Mouse (Mus musculus) mesoderm, embryonic 11.5 days (tissue): ENCODE results near the gene Ccdc61.

Source experiments
- DNase-seq: peaks from one replicate; pipeline ENCODE4 v3.0.0-alpha.2; 2012; ENCODE audit warnings: low read depth, low spot score

Ccdc61 gene

DNA sequence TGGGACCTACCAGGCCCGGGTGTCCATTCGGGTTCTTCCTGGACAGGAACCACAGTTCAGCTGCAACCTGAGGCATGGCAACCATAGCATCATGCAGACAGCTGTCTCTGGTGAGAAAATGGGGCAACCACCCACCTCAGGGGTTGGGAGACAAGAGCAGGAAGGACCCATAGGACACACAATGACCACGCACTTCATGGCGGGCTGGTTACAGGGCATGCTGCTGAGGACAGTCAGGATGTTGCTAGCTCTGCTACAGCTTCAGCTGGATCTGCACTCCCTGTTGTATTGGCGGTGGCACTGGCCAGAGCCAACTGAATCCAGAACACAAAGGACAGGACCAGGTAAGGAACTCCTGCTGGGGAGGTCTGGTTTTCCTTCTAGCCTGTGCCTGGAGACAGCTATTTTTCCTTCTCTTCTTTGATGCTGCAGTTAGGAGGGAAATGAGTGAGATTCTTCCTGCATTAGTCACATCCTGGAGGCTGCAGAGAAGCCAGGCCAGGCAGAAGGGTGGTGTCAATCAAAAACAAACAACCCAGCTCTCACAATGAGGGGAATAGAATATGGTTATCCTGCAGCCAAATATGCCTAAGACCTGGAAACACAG lies 51.8 kb downstream of the Ccdc61 start:
- DNase-seq, result peak; percentile 31

DNA sequence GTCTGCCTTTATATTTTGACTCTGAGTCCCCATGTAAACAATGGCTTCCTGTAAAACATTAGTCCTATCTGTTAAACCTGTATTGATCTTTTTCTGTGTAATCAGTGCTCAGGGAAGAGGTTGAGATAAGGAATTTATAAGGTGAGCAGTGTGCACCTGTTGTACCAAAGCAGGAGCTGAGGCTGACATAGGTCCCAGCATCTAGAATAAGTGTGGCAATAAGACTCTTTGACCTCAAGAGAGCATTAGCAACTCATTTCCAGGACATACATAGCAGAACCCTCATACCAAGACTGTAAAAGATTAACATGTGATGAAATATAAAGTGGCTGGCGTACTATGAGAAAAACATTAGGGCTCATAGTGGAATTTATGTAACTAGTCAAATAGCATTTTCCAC lies 61.8 kb downstream of the Ccdc61 start:
- DNase-seq, result no peak

GRCm38 (mm10) chr7:18844811-18845210 lies 65.4 kb downstream of the Ccdc61 start:
- DNase-seq, result no peak

GRCm38 (mm10) chr7:18841174-18841567 lies 69.0 kb downstream of the Ccdc61 start:
- DNase-seq, result no peak
